Mouse (Mus musculus): ENCODE data around the gene Cyp4f17. TPM values are rescaled to one million over a fixed set of nuclear protein-coding genes. Genes with fewer than 3 reads are reported as not detected.
"Not testable (repeated sequence)": the region's sequence is repeated elsewhere in the genome, so short reads cannot be mapped to it uniquely, and the experiment has no call there.

Cyp4f17 gene
- polyA plus RNA-seq, 1 experiment, result 1.4 TPM

DNA sequence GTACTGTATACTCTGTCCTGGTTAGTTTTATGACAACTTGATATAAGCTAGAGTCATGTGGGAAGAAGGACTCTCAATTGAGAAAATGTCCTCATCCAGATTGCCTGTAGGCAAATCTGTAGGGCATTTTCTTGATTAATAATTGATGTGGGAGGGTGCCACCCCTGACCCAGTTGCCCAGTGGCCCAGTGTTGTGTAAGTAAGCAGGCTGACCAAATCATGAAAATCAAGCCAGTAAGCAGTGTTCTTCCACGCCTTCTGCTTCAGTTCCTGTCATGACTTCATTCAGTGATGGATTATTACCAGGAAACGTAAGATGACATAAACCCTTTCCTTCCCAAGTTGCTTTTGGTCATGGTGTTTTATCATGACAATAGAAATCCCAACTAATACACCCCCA, 2.7 kb upstream of the Cyp4f17 start:
- H3K27me3 ChIP-seq (ENCODE audit: control insufficient read depth, insufficient read depth, low read length), result no peaks in the 10 kb centered on the region
- TF ChIP-seq POLR2A (IDR thresholded peaks at IDR 0.05; ENCODE audit: control insufficient read depth, low read depth, low read length), result no peak
- TF ChIP-seq CTCF (IDR thresholded peaks at IDR 0.05; ENCODE audit: control insufficient read depth, insufficient read depth, insufficient replicate concordance, low read depth, low read length), result no peak
- peaks cover 7% of the 10 kb centered on the region for H3K4me1 ChIP-seq (ENCODE audit: control insufficient read depth, insufficient read depth, low read length)
- no peaks in the 10 kb centered on the region for H3K36me3 ChIP-seq (ENCODE audit: control insufficient read depth, insufficient read depth, low read length)
- no peak overlapping the region for H3K27ac ChIP-seq (ENCODE audit: control insufficient read depth, insufficient read depth, low read depth, low read length)
- H3K4me3 ChIP-seq (ENCODE audit: control insufficient read depth, low read depth, low read length), result no peak overlapping the region

DNA sequence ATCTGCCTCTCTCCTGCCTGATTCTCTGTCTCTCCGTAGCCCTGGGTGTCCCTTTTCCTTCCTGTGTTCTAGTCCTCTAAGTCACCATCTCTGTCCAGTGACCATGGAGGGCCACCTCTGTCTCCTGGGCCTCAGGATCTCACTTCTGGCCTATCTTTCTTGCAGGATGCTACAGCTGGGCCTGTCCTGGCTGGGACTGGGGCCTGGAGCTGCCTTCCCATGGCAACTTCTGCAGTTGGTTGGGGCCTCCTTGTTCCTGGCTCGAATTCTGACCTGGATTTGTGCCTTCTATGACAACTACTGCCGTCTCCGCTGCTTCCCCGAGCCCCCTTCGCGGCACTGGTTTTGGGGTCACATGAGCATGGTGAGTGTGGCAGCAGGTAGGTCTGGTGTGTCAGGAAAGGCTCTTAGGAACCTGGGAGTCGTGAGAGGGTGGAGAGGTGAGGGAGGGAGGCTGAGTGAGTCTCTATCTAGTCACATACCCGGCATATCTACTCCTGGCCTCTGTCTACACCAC, 937 bp downstream of the Cyp4f17 start:
- no peaks in the 10 kb centered on the region for H3K27me3 ChIP-seq (ENCODE audit: control insufficient read depth, insufficient read depth, low read length)
- H3K36me3 ChIP-seq (ENCODE audit: control insufficient read depth, insufficient read depth, low read length), result no peaks in the 10 kb centered on the region
- no peak overlapping the region for H3K27ac ChIP-seq (ENCODE audit: control insufficient read depth, insufficient read depth, low read depth, low read length)
- peak overlapping the region; percentile 63 for H3K4me3 ChIP-seq (ENCODE audit: control insufficient read depth, low read depth, low read length)
- H3K4me1 ChIP-seq (ENCODE audit: control insufficient read depth, insufficient read depth, low read length), result peaks cover 7% of the 10 kb centered on the region
- TF ChIP-seq POLR2A (IDR thresholded peaks at IDR 0.05; ENCODE audit: control insufficient read depth, low read depth, low read length) (no peak), CTCF (IDR thresholded peaks at IDR 0.05; ENCODE audit: control insufficient read depth, insufficient read depth, insufficient replicate concordance, low read depth, low read length) (no peak)

DNA sequence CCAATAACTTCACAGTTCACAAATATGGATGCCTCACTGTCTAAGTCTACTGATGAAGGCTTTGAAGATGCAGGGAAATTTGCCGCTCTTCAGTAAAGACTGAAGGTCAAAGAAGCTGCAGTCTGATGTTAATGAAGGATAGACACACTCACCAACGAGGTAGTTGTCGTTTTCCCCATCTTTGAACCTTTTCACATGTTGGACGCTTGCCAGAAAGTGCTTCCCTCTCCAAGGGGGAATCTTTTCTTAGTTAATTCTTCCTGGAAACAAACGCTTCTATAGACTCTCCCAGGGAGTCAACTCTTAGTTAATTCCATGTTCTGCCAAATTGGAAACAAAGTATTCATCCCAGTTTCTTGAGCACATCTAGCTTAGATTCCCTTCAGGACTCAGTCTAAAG, 10.3 kb downstream of the Cyp4f17 start:
- no peak overlapping the region for H3K4me3 ChIP-seq (ENCODE audit: control insufficient read depth, low read depth, low read length)
- TF ChIP-seq CTCF (IDR thresholded peaks at IDR 0.05; ENCODE audit: control insufficient read depth, insufficient read depth, insufficient replicate concordance, low read depth, low read length), result no peak
- no peak for TF ChIP-seq POLR2A (IDR thresholded peaks at IDR 0.05; ENCODE audit: control insufficient read depth, low read depth, low read length)
- no peaks in the 10 kb centered on the region for H3K27me3 ChIP-seq (ENCODE audit: control insufficient read depth, insufficient read depth, low read length)
- H3K36me3 ChIP-seq (ENCODE audit: control insufficient read depth, insufficient read depth, low read length), result no peaks in the 10 kb centered on the region
- no peaks in the 10 kb centered on the region for H3K4me1 ChIP-seq (ENCODE audit: control insufficient read depth, insufficient read depth, low read length)
- H3K27ac ChIP-seq (ENCODE audit: control insufficient read depth, insufficient read depth, low read depth, low read length), result no peak overlapping the region

DNA sequence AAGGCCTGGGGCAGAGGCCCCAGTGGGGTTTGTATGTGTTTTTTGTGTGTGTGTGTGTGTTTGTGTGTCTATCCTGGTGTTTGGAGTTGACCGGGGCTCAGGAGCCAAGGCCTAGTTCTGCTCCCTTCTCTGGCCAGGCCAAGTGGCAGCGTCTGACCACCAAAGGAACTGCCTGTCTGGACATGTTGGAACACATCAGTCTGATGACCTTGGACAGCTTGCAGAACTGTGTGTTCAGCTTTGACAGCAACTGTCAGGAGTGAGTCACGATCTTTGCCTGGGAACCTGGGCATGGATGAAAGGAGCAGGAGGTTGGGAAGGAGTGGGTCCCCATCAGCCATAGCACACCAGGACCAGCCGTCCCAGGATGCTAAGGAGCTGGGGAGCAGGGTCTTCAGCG, 16.1 kb downstream of the Cyp4f17 start:
- Histone ChIP-seq H3K27me3 (ENCODE audit: control insufficient read depth, insufficient read depth, low read length) (no peaks in the 10 kb centered on the region), H3K4me1 (ENCODE audit: control insufficient read depth, insufficient read depth, low read length) (no peaks in the 10 kb centered on the region), H3K36me3 (ENCODE audit: control insufficient read depth, insufficient read depth, low read length) (no peaks in the 10 kb centered on the region), H3K27ac (ENCODE audit: control insufficient read depth, insufficient read depth, low read depth, low read length) (no peak overlapping the region), H3K4me3 (ENCODE audit: control insufficient read depth, low read depth, low read length) (no peak overlapping the region)
- TF ChIP-seq POLR2A (IDR thresholded peaks at IDR 0.05; ENCODE audit: control insufficient read depth, low read depth, low read length) (no peak), CTCF (IDR thresholded peaks at IDR 0.05; ENCODE audit: control insufficient read depth, insufficient read depth, insufficient replicate concordance, low read depth, low read length) (no peak)

DNA sequence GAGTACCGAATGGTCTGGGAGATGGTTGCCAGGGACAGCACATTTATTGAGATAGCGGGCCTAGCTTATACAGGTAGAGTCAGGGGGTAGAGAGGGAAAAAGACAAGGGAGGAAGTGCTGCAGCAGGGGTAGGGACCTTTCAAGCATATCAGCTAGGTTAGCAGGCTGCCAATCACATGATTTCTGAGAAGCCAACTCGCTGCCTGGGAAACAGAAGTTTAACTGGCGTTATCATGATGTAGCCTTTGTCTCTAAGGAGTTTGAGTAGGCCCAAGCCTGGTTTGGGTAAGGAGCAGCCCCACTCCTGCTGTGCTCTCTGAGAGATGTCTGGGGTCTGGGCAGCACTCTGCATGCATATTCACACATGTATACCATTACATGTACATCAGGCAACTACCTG, 16.5 kb downstream of the Cyp4f17 start:
- Histone ChIP-seq H3K27ac (ENCODE audit: control insufficient read depth, insufficient read depth, low read depth, low read length) (no peak overlapping the region), H3K4me1 (ENCODE audit: control insufficient read depth, insufficient read depth, low read length) (no peaks in the 10 kb centered on the region), H3K27me3 (ENCODE audit: control insufficient read depth, insufficient read depth, low read length) (no peaks in the 10 kb centered on the region), H3K4me3 (ENCODE audit: control insufficient read depth, low read depth, low read length) (no peak overlapping the region), H3K36me3 (ENCODE audit: control insufficient read depth, insufficient read depth, low read length) (no peaks in the 10 kb centered on the region)
- TF ChIP-seq POLR2A (IDR thresholded peaks at IDR 0.05; ENCODE audit: control insufficient read depth, low read depth, low read length) (no peak), CTCF (IDR thresholded peaks at IDR 0.05; ENCODE audit: control insufficient read depth, insufficient read depth, insufficient replicate concordance, low read depth, low read length) (no peak)

DNA sequence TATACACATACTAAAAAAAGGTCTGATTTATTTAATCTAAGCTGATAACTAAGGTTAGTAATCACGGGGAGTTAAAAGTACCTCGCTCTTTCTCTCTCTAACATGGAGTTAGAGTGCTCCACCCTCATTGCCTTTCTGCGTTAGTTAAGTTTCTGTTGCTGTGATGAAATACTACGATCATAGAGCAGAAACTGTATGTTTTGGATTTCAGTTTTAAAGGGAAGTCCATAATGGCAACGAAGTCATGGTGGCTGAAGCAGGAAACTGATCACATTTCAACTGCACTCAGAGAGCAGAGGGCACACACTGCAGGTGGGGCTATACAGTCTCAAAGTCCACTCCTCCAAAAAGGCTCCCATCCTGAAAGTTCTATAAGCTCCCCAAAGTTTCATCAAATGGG, 17.0 kb downstream of the Cyp4f17 start:
- TF ChIP-seq POLR2A (IDR thresholded peaks at IDR 0.05; ENCODE audit: control insufficient read depth, low read depth, low read length), result no peak
- TF ChIP-seq CTCF (IDR thresholded peaks at IDR 0.05; ENCODE audit: control insufficient read depth, insufficient read depth, insufficient replicate concordance, low read depth, low read length), result no peak
- H3K27ac ChIP-seq (ENCODE audit: control insufficient read depth, insufficient read depth, low read depth, low read length), result no peak overlapping the region
- H3K27me3 ChIP-seq (ENCODE audit: control insufficient read depth, insufficient read depth, low read length), result no peaks in the 10 kb centered on the region
- H3K36me3 ChIP-seq (ENCODE audit: control insufficient read depth, insufficient read depth, low read length), result no peaks in the 10 kb centered on the region
- H3K4me1 ChIP-seq (ENCODE audit: control insufficient read depth, insufficient read depth, low read length), result no peaks in the 10 kb centered on the region
- H3K4me3 ChIP-seq (ENCODE audit: control insufficient read depth, low read depth, low read length), result no peak overlapping the region

DNA sequence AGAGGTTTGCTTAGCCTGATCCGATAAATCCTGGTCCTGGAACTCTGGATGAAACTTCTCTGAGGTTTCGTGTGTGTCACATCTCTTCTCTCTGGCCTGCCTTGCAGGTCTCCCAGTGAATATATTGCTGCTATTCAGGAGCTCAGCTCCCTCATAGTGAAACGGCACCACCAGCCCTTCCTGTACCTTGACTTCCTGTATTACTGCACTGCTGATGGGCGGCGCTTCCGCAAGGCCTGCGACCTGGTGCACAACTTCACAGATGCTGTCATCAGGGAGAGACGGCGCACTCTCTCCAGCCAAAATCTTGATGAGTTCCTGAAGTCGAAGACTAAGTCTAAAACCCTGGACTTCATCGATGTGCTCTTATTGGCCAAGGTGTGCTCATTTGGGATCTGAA, 18.0 kb downstream of the Cyp4f17 start:
- TF ChIP-seq CTCF (IDR thresholded peaks at IDR 0.05; ENCODE audit: control insufficient read depth, insufficient read depth, insufficient replicate concordance, low read depth, low read length) (no peak), POLR2A (IDR thresholded peaks at IDR 0.05; ENCODE audit: control insufficient read depth, low read depth, low read length) (no peak)
- Histone ChIP-seq H3K27me3 (ENCODE audit: control insufficient read depth, insufficient read depth, low read length) (no peaks in the 10 kb centered on the region), H3K27ac (ENCODE audit: control insufficient read depth, insufficient read depth, low read depth, low read length) (no peak overlapping the region), H3K4me1 (ENCODE audit: control insufficient read depth, insufficient read depth, low read length) (no peaks in the 10 kb centered on the region), H3K36me3 (ENCODE audit: control insufficient read depth, insufficient read depth, low read length) (no peaks in the 10 kb centered on the region), H3K4me3 (ENCODE audit: control insufficient read depth, low read depth, low read length) (no peak overlapping the region)

DNA sequence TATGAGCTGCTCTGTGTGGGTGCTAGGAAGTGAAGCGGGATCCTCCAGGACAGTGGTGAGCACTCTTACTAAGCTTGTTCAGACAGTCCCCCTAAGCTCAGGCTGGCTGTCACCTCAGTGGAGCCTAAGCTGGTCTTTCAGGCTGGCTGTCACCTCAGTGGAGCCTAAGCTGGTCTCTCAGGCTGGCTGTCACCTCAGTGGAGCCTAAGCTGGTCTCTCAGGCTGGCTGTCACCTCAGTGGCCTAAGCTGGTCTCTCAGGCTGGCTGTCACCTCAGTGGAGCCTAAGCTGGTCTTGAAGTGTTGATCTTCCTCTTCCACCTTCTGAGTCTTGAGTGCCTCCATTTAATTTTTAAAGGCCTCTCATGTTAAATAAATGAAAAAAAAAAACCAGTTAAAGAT, 20.5 kb downstream of the Cyp4f17 start:
- not testable (repeated sequence) for H3K4me3 ChIP-seq (ENCODE audit: control insufficient read depth, low read depth, low read length); H3K27me3 ChIP-seq (ENCODE audit: control insufficient read depth, insufficient read depth, low read length); H3K4me1 ChIP-seq (ENCODE audit: control insufficient read depth, insufficient read depth, low read length); H3K27ac ChIP-seq (ENCODE audit: control insufficient read depth, insufficient read depth, low read depth, low read length); H3K36me3 ChIP-seq (ENCODE audit: control insufficient read depth, insufficient read depth, low read length)
